Comparison of ENCODE assay signal across 17 mouse cellular contexts in genomic region chr7:128355463-128355862, GRCm38 (mm10).
"Had no signal": no experiment of that assay in that cellular context is flagged by ENCODE, and none has a peak within 500 bp of the region (broad histone marks: within the 10 kb centered on the region; RNA-seq: fewer than 3 reads in every experiment).

No protein-coding gene starts in this region.

- H3K9ac ChIP-seq: liver, embryonic 14.5 days; lung, embryonic 15.5 days; midbrain, embryonic 13.5 days; midbrain, embryonic 15.5 days; neural tube, embryonic 12.5 days; stomach, embryonic 15.5 days had no signal

- DNase-seq: lung, adult 18-20 months; lung, postnatal 14 days; lung, postnatal 36 days; right cerebral cortex, postnatal 14 days; thymus, adult 18-20 months; thymus, postnatal 14 days; thymus, postnatal 36 days had no signal

- H3K27me3 ChIP-seq: lung, embryonic 15.5 days; midbrain, embryonic 13.5 days; midbrain, embryonic 15.5 days; neural tube, embryonic 12.5 days had no signal

- H3K36me3 ChIP-seq: lung, embryonic 15.5 days; midbrain, embryonic 13.5 days; midbrain, embryonic 15.5 days; neural tube, embryonic 12.5 days; stomach, embryonic 15.5 days had no signal

- H3K9me3 ChIP-seq: lung, embryonic 15.5 days; megakaryocyte, embryonic 14.5 days; midbrain, embryonic 13.5 days; midbrain, embryonic 15.5 days; neural tube, embryonic 12.5 days; stomach, embryonic 15.5 days had no signal

- H3K4me1 ChIP-seq: midbrain, embryonic 13.5 days; midbrain, embryonic 15.5 days; neural tube, embryonic 12.5 days; stomach, embryonic 15.5 days had no signal

- H3K4me3 ChIP-seq: lung, embryonic 15.5 days; midbrain, embryonic 13.5 days; midbrain, embryonic 15.5 days; neural tube, embryonic 12.5 days; stomach, embryonic 15.5 days had no signal

- H3K4me2 ChIP-seq: lung, embryonic 15.5 days; midbrain, embryonic 11.5 days; midbrain, embryonic 13.5 days; midbrain, embryonic 15.5 days; neural tube, embryonic 12.5 days; stomach, embryonic 15.5 days had no signal

- ATAC-seq: lung, postnatal 0 days; midbrain, embryonic 13.5 days; midbrain, embryonic 15.5 days had no signal

- H3K27ac ChIP-seq: liver, embryonic 14.5 days; lung, embryonic 15.5 days; macrophage; midbrain, embryonic 13.5 days; midbrain, embryonic 15.5 days; neural tube, embryonic 12.5 days; stomach, embryonic 15.5 days had no signal
